Mouse (Mus musculus) liver, embryonic 16.5 days (tissue): ENCODE results near the gene Rbm42. TPM values are rescaled to one million over a fixed set of nuclear protein-coding genes. Genes with fewer than 3 reads are reported as not detected.

Source experiments
- ATAC-seq: fragments of 200-750 bp; cut with Nextera tagmentation; 2 replicates; pipeline ENCODE4 v1.8.0; 2017; ENCODE audit warnings: low read depth, mild to moderate bottlenecking, moderate number of reproducible peaks, moderate library complexity
- H3K27ac ChIP-seq: fragments of 300-500 bp; sonication (generic); 2 replicates; pipeline ENCODE4 v1.5.1; 2014; ENCODE audit warnings: mild to moderate bottlenecking, low read length
- H3K27me3 ChIP-seq: fragments of 300-500 bp; sonication (generic); 2 replicates; pipeline ENCODE4 v1.6.1; 2014; ENCODE audit warnings: low read depth, low read length, mixed read lengths; ENCODE audit not compliant: control insufficient read depth, insufficient read depth
- H3K36me3 ChIP-seq: fragments of 300-500 bp; sonication (generic); 2 replicates; pipeline ENCODE4 v1.6.1; 2014; ENCODE audit warnings: mild to moderate bottlenecking; ENCODE audit not compliant: control insufficient read depth, insufficient read depth
- H3K4me1 ChIP-seq: fragments of 300-500 bp; sonication (generic); 2 replicates; pipeline ENCODE4 v1.6.1; 2014; ENCODE audit warnings: low read depth, low read length, mixed read lengths; ENCODE audit not compliant: control insufficient read depth
- H3K4me2 ChIP-seq: fragments of 300-500 bp; sonication (generic); 2 replicates; pipeline ENCODE4 v1.6.1; 2014; ENCODE audit warnings: low read depth, low read length, mixed read lengths
- H3K4me3 ChIP-seq: fragments of 300-500 bp; sonication (generic); 2 replicates; pipeline ENCODE4 v1.5.1; 2014; ENCODE audit warnings: low read depth, mild to moderate bottlenecking, low read length
- H3K9ac ChIP-seq: fragments of 300-500 bp; sonication (generic); 2 replicates; pipeline ENCODE4 v1.6.1; 2014; ENCODE audit warnings: low read depth, low read length
- H3K9me3 ChIP-seq: fragments of 300-500 bp; sonication (generic); replicated peaks from 2 replicates; pipeline ENCODE4 v1.6.1; 2016; ENCODE audit warnings: low read length; ENCODE audit not compliant: control insufficient read depth
- WGBS: fragments of 180-500 bp; shearing (Covaris S2); extraction: QIAGEN DNeasy Blood & Tissue Kit; methylation state at CpG from one replicate; pipeline ENCODE4 v1.1.7; 2014; ENCODE audit not compliant: insufficient replicate concordance; 5-methylcytosine and 5-hydroxymethylcytosine counted together
- polyA plus RNA-seq: library from polyadenylated mRNA; unstranded; fragments of >200 nt; fragmentation: Nextera tagmentation; extraction: Ambion mirVana; gene quantifications from 2 replicates; pipeline ENCODE4 v1.2.1, GENCODE M21; 2015

Rbm42 gene
- polyA plus RNA-seq, 1 experiment from 2014 or later: 43.4 TPM

- no peak overlapping the region for H3K27ac ChIP-seq
- no peak overlapping the region for H3K4me3 ChIP-seq
- no peak for ATAC-seq
- no peak overlapping the region for H3K9ac ChIP-seq
- no peak overlapping the region for H3K4me2 ChIP-seq
- H3K27me3 ChIP-seq: peaks cover 9% of the 10 kb centered on the region
- no peaks in the 10 kb centered on the region for H3K9me3 ChIP-seq
- peaks cover 18% of the 10 kb centered on the region for H3K36me3 ChIP-seq
- 75% methylated on average over 5 of the region's 5 CpGs for WGBS
- H3K4me1 ChIP-seq: peaks cover 11% of the 10 kb centered on the region
Observed at GRCm38 (mm10) chr7:30626647-30627046, 23.5 kb downstream of the Rbm42 start.

- no peaks in the 10 kb centered on the region for H3K9me3 ChIP-seq
- 1% methylated on average over 44 of the region's 44 CpGs for WGBS
- peaks cover 6% of the 10 kb centered on the region; the same call in 1 of the 2 replicates for H3K27me3 ChIP-seq
- H3K9ac ChIP-seq: peak within 1 kb of the TSS; percentile 84
- peak within 1 kb of the TSS; percentile 68 for H3K27ac ChIP-seq
- peaks cover 20% of the 10 kb centered on the region for H3K36me3 ChIP-seq
- peak; percentile 91 for ATAC-seq
- H3K4me2 ChIP-seq: peak within 1 kb of the TSS; percentile 81
- peak within 1 kb of the TSS; percentile 86 for H3K4me3 ChIP-seq
- peaks cover 11% of the 10 kb centered on the region for H3K4me1 ChIP-seq
Observed at GRCm38 (mm10) chr7:30625530-30626384, 24.4 kb downstream of the Rbm42 start, which contains the start of gene Cox6b1. Gene Cox6b1, minus strand, starts transcription at chr7:30626151.

- ATAC-seq: no peak
- 85% methylated on average over 3 of the region's 3 CpGs for WGBS
- H3K36me3 ChIP-seq: peaks cover 32% of the 10 kb centered on the region
Observed at GRCm38 (mm10) chr7:30619202-30619601, 30.9 kb downstream of the Rbm42 start.

GRCm38 (mm10) chr7:30618658-30619057, 31.5 kb downstream of the Rbm42 start:
- Histone ChIP-seq H3K4me3 (no peak overlapping the region), H3K9me3 (no peaks in the 10 kb centered on the region), H3K36me3 (peaks cover 29% of the 10 kb centered on the region), H3K27ac (no peak overlapping the region), H3K4me2 (no peak overlapping the region), H3K27me3 (no peaks in the 10 kb centered on the region), H3K4me1 (peaks cover 7% of the 10 kb centered on the region), H3K9ac (no peak overlapping the region)
- 91% methylated on average over 9 of the region's 9 CpGs for WGBS
- no peak for ATAC-seq

More at GRCm38 (mm10) chr7:30619202-30619601, 30.9 kb downstream of the Rbm42 start:
- no peak overlapping the region for H3K9ac ChIP-seq
- H3K4me2 ChIP-seq: no peak overlapping the region
- peaks cover 6% of the 10 kb centered on the region for H3K4me1 ChIP-seq
- no peak overlapping the region for H3K27ac ChIP-seq
- H3K9me3 ChIP-seq: no peaks in the 10 kb centered on the region
- no peak overlapping the region for H3K4me3 ChIP-seq
- no peaks in the 10 kb centered on the region for H3K27me3 ChIP-seq

GRCm38 (mm10) chr7:30615049-30615760, 34.9 kb downstream of the Rbm42 start:
- ATAC-seq: peak; percentile 19; the same call in 1 of the 2 replicates

GRCm38 (mm10) chr7:30614454-30614853, 35.7 kb downstream of the Rbm42 start:
- Histone ChIP-seq H3K4me1 (peaks cover 7% of the 10 kb centered on the region), H3K9me3 (no peaks in the 10 kb centered on the region), H3K27me3 (no peaks in the 10 kb centered on the region), H3K36me3 (peaks cover 13% of the 10 kb centered on the region), H3K27ac (no peak overlapping the region), H3K4me2 (no peak overlapping the region), H3K9ac (no peak overlapping the region), H3K4me3 (no peak overlapping the region)
- WGBS: 45% methylated on average over 2 of the region's 2 CpGs
- ATAC-seq: no peak

More at GRCm38 (mm10) chr7:30615049-30615760, 34.9 kb downstream of the Rbm42 start:
- Histone ChIP-seq H3K4me3 (no peak overlapping the region), H3K27me3 (no peaks in the 10 kb centered on the region), H3K4me2 (no peak overlapping the region), H3K27ac (no peak overlapping the region; the same call in 1 of the 2 replicates), H3K9me3 (no peaks in the 10 kb centered on the region), H3K9ac (no peak overlapping the region), H3K36me3 (peaks cover 15% of the 10 kb centered on the region), H3K4me1 (peaks cover 7% of the 10 kb centered on the region)
- 48% methylated on average over 5 of the region's 5 CpGs for WGBS

GRCm38 (mm10) chr7:30613529-30614112, 36.5 kb downstream of the Rbm42 start:
- H3K9me3 ChIP-seq: no peaks in the 10 kb centered on the region
- H3K4me1 ChIP-seq: peaks cover 7% of the 10 kb centered on the region
- ATAC-seq: peak; percentile 53; the same call in 1 of the 2 replicates
- 18% methylated on average over 14 of the region's 14 CpGs for WGBS
- no peak overlapping the region for H3K27ac ChIP-seq
- peaks cover 8% of the 10 kb centered on the region for H3K36me3 ChIP-seq
- H3K4me2 ChIP-seq: no peak overlapping the region
- no peak overlapping the region for H3K9ac ChIP-seq
- H3K4me3 ChIP-seq: no peak overlapping the region
- H3K27me3 ChIP-seq: no peaks in the 10 kb centered on the region

- no peak within 1 kb of the TSS for H3K4me3 ChIP-seq
- no peak within 1 kb of the TSS for H3K9ac ChIP-seq
- peaks cover 7% of the 10 kb centered on the region for H3K4me1 ChIP-seq
- 77% methylated on average over 8 of the region's 8 CpGs for WGBS
- no peak within 1 kb of the TSS for H3K4me2 ChIP-seq
- H3K36me3 ChIP-seq: peaks cover 8% of the 10 kb centered on the region
- no peaks in the 10 kb centered on the region for H3K9me3 ChIP-seq
- H3K27me3 ChIP-seq: no peaks in the 10 kb centered on the region
- H3K27ac ChIP-seq: no peak within 1 kb of the TSS
- ATAC-seq: no peak
Observed at GRCm38 (mm10) chr7:30612654-30613402, 37.3 kb downstream of the Rbm42 start, which contains the start of gene Upk1a. Gene Upk1a, minus strand, starts transcription at chr7:30612847.
